Mouse (Mus musculus) forebrain, embryonic 13.5 days (tissue): Measurements from ENCODE around the gene Pla2g16. TPM values are rescaled to one million over a fixed set of nuclear protein-coding genes. Genes with fewer than 3 reads are reported as not detected.
A peak's percentile ranks its signal among the peaks of the same experiment; 100 is the strongest.

ENCODE experiments used
- ATAC-seq: fragments of 200-750 bp; cut with Nextera tagmentation; 2 replicates; pipeline ENCODE4 v1.8.0; 2017
- H3K27ac ChIP-seq: fragments of 300-500 bp; sonication (generic); 2 replicates; pipeline ENCODE4 v1.5.1; 2015; ENCODE audit warnings: inconsistent platforms, mild to moderate bottlenecking, moderate library complexity
- H3K27me3 ChIP-seq: fragments of 300-500 bp; sonication (generic); 2 replicates; pipeline ENCODE4 v1.6.1; 2015; ENCODE audit warnings: mild to moderate bottlenecking, inconsistent platforms
- H3K36me3 ChIP-seq: fragments of 300-500 bp; sonication (generic); 2 replicates; pipeline ENCODE4 v1.6.1; 2015; ENCODE audit warnings: mild to moderate bottlenecking, inconsistent platforms; ENCODE audit not compliant: poor library complexity, severe bottlenecking
- H3K4me1 ChIP-seq: fragments of 300-500 bp; sonication (generic); 2 replicates; pipeline ENCODE4 v1.6.1; 2015; ENCODE audit warnings: inconsistent platforms
- H3K4me2 ChIP-seq: fragments of 300-500 bp; sonication (generic); 2 replicates; pipeline ENCODE4 v1.6.1; 2015; ENCODE audit warnings: inconsistent platforms, mild to moderate bottlenecking, moderate library complexity
- H3K4me3 ChIP-seq: fragments of 300-500 bp; sonication (generic); 2 replicates; pipeline ENCODE4 v1.5.1; 2015; ENCODE audit warnings: mild to moderate bottlenecking, inconsistent platforms
- H3K9ac ChIP-seq: fragments of 300-500 bp; sonication (generic); 2 replicates; pipeline ENCODE4 v1.6.1; 2015; ENCODE audit warnings: mild to moderate bottlenecking, inconsistent platforms
- H3K9me3 ChIP-seq: fragments of 300-500 bp; sonication (generic); replicated peaks from 2 replicates; pipeline ENCODE4 v1.6.1; 2016; ENCODE audit warnings: inconsistent platforms
- WGBS: fragments of 180-500 bp; shearing (Covaris S2); methylation state at CpG from one replicate; pipeline ENCODE4 v1.1.7; 2015; 5-methylcytosine and 5-hydroxymethylcytosine counted together
- polyA plus RNA-seq: library from polyadenylated mRNA; unstranded; fragments of >200 nt; fragmentation: Nextera tagmentation; extraction: Ambion mirVana; gene quantifications from 2 replicates; pipeline ENCODE4 v1.2.1, GENCODE M21; 2015

Gene Pla2g16
- polyA plus RNA-seq, result 5.8 and 6.6 TPM in 2 replicates

DNA sequence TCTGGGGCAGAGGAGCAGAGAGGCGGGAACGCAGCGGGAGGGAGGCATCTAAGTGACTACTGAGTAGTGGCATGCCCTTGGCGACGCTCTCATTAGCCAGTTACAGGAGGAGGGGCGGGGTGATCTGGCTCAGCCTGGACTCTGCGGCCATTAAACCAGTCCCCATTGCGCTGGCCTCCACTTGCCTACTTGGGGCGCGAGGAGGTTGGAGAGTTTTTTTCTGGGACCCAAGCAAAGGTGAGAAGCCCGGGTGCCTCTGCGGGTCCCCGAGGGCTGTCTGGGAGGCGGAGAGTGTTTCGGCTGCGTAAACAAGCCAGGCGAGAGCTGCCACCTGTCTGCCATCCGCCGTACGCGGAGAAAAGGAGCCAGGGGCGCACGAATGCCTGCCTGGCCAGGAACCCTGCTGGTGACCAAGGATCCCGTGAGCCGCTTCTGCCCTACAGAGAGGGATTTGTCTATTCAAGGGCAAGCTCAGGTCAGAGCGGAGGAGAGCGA is at the start of gene Pla2g16:
Pla2g16 (plus strand) TSS at position 132 of the 495 bp plus-strand sequence.
- H3K27me3 ChIP-seq, result peaks cover 12% of the 10 kb centered on the region
- peak within 1 kb of the TSS; percentile 42 for H3K4me3 ChIP-seq
- H3K9ac ChIP-seq, result peak within 1 kb of the TSS; percentile 62
- under 1% methylated on average over 27 of the region's 27 CpGs for WGBS
- ATAC-seq, result peak; percentile 85
- H3K27ac ChIP-seq, result no peak within 1 kb of the TSS
- H3K9me3 ChIP-seq, result no peaks in the 10 kb centered on the region
- peak within 1 kb of the TSS; percentile 70 for H3K4me2 ChIP-seq
- peaks cover 15% of the 10 kb centered on the region for H3K4me1 ChIP-seq
- H3K36me3 ChIP-seq, result no peaks in the 10 kb centered on the region

GRCm38 (mm10) chr19:7508026-7508425 is 49.2 kb upstream of the Pla2g16 start:
- Histone ChIP-seq H3K9ac (no peak overlapping the region), H3K36me3 (peaks cover 16% of the 10 kb centered on the region), H3K27ac (no peak overlapping the region), H3K4me3 (no peak overlapping the region), H3K9me3 (no peaks in the 10 kb centered on the region), H3K4me1 (no peaks in the 10 kb centered on the region), H3K4me2 (no peak overlapping the region), H3K27me3 (no peaks in the 10 kb centered on the region)
- no peak for ATAC-seq
- 75% methylated on average over 4 of the region's 4 CpGs for WGBS

- peaks cover 33% of the 10 kb centered on the region for H3K36me3 ChIP-seq
- H3K4me2 ChIP-seq, result no peak overlapping the region
- H3K9ac ChIP-seq, result no peak overlapping the region
- ATAC-seq, result no peak
- 86% methylated on average over 1 of the region's 1 CpGs for WGBS
- H3K9me3 ChIP-seq, result no peaks in the 10 kb centered on the region
- H3K27me3 ChIP-seq, result no peaks in the 10 kb centered on the region
- no peak overlapping the region for H3K27ac ChIP-seq
- H3K4me3 ChIP-seq, result no peak overlapping the region
- H3K4me1 ChIP-seq, result 0 out of 2 replicates have a peak, but pooled peaks cover 4% of the 10 kb centered on the region
These were observed 40.8 kb upstream of the Pla2g16 start for GRCm38 (mm10) chr19:7516437-7516836.

DNA sequence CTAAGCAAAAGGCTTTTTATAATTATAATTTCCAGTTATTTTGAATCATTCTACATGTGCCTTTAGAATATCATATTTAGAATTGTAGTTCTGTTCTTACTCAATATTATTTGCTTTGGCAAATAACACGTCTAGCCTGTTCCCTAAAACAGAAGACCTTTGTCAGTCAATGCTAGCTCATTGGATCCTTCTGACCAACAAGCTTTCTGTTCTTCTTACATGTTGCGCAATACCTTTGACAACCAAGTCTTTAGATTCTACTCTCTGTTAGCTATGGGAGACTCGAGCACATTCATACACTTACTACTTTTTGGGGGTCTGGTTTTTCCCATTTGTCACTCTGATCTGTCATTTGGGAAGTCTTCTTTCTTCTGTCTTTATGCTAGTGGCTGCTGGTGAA is 35.6 kb upstream of the Pla2g16 start:
- H3K4me3 ChIP-seq, result no peak overlapping the region
- no peaks in the 10 kb centered on the region for H3K9me3 ChIP-seq
- no peak overlapping the region for H3K9ac ChIP-seq
- no peaks in the 10 kb centered on the region for H3K27me3 ChIP-seq
- ATAC-seq, result no peak
- 93% methylated on average over 3 of the region's 3 CpGs for WGBS
- no peak overlapping the region for H3K27ac ChIP-seq
- H3K4me1 ChIP-seq, result 0 out of 2 replicates have a peak, but pooled peaks cover 4% of the 10 kb centered on the region
- peaks cover 59% of the 10 kb centered on the region for H3K36me3 ChIP-seq
- no peak overlapping the region for H3K4me2 ChIP-seq

DNA sequence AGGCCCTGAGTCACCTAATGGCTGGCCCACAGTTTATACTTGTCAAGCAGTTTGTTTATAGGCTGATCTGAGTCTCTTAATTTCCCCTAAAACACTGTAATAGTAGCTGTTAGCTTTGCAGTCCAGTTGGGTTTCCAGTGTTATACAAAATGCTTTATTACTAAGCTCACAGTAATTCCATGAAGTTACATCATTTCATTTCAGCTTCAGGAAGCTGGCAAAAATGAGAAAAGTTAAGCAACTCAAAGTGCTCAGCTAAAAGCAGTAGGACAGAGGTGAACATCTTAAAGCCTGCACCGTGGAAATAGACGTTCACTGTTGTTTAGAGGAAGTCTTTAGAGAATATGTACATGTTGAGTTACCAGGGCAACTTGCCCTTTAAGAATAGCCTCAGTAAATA is 34.4 kb upstream of the Pla2g16 start:
- 99% methylated on average over 2 of the region's 2 CpGs for WGBS
- H3K4me1 ChIP-seq, result 0 out of 2 replicates have a peak, but pooled peaks cover 4% of the 10 kb centered on the region
- H3K4me3 ChIP-seq, result no peak overlapping the region
- H3K9me3 ChIP-seq, result no peaks in the 10 kb centered on the region
- H3K27me3 ChIP-seq, result no peaks in the 10 kb centered on the region
- H3K9ac ChIP-seq, result no peak overlapping the region
- no peak for ATAC-seq
- H3K27ac ChIP-seq, result no peak overlapping the region
- peaks cover 50% of the 10 kb centered on the region for H3K36me3 ChIP-seq
- H3K4me2 ChIP-seq, result no peak overlapping the region

DNA sequence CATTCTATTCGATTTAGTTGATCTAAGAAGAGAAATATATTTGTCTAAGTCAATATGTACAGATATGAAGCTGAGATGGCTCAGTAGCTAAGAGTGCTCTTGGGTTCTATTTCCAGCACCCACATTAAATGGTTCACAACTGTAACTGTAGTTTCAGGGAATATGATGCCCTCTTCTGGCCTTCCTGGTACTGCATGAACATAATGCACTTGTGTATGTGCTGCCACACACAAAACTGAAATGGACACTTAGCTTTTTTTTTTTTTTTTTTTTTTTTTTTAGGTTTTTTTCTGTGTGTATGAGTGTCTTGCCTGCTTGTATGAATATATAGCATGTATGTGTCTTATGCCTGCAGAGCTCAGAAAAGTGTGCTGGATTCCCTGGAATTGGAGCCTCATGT is 34.0 kb upstream of the Pla2g16 start:
- peaks cover 49% of the 10 kb centered on the region for H3K36me3 ChIP-seq
- no peaks in the 10 kb centered on the region for H3K9me3 ChIP-seq
- H3K4me1 ChIP-seq, result 0 out of 2 replicates have a peak, but pooled peaks cover 4% of the 10 kb centered on the region
- no peak for ATAC-seq
- 98% methylated on average over 1 of the region's 1 CpGs for WGBS
- H3K27me3 ChIP-seq, result no peaks in the 10 kb centered on the region
- H3K4me3 ChIP-seq, result no peak overlapping the region
- H3K27ac ChIP-seq, result no peak overlapping the region
- H3K9ac ChIP-seq, result no peak overlapping the region
- H3K4me2 ChIP-seq, result no peak overlapping the region

DNA sequence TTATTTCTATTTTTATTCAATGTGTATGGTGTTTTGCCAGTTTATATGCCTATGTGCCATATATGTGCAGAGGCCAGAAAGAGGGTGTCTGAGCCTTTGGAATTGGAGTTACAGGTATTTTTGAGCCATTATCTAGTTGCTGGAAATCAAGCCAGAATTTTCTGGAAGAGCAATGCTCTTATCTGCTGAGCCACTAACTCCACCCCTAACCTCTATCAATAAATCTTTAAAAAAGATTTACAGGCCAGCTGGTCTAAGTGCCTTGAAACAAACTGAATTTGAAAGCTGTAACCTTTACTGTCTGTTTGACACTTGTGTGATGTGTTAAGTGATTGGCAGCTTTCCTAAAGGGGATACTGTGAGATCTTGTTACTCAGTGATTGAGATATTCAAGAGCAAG is 33.5 kb upstream of the Pla2g16 start:
- Histone ChIP-seq H3K4me1 (0 out of 2 replicates have a peak, but pooled peaks cover 4% of the 10 kb centered on the region), H3K9ac (no peak overlapping the region), H3K36me3 (peaks cover 45% of the 10 kb centered on the region), H3K4me2 (no peak overlapping the region), H3K4me3 (no peak overlapping the region), H3K9me3 (no peaks in the 10 kb centered on the region), H3K27ac (no peak overlapping the region), H3K27me3 (no peaks in the 10 kb centered on the region)
- no peak for ATAC-seq

DNA sequence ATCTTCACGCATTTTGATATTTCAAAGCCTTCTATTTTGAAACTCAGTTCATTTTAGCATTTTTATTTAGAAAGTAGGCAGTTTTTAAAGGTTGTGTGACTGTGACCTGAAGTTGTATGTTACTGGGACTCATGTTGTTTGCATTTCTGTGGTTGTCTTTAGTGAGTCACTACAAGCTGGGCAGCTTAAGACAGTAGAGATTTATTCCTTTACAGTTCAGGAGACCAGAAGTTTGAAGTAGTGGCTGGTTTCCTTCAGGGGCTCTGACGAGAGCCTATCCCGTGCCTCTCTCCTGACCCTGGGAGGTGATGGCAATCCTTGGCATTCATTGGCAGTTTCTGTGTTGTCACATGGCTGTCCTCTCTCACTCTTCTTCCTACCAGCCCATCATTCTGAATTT is 32.4 kb upstream of the Pla2g16 start:
- no peak overlapping the region for H3K4me3 ChIP-seq
- H3K27me3 ChIP-seq, result no peaks in the 10 kb centered on the region
- no peak for ATAC-seq
- H3K4me2 ChIP-seq, result no peak overlapping the region
- H3K9ac ChIP-seq, result no peak overlapping the region
- peaks cover 36% of the 10 kb centered on the region for H3K36me3 ChIP-seq
- H3K9me3 ChIP-seq, result no peaks in the 10 kb centered on the region
- no peak overlapping the region for H3K27ac ChIP-seq
- WGBS, result 89% methylated on average over 3 of the region's 3 CpGs
- H3K4me1 ChIP-seq, result no peaks in the 10 kb centered on the region

DNA sequence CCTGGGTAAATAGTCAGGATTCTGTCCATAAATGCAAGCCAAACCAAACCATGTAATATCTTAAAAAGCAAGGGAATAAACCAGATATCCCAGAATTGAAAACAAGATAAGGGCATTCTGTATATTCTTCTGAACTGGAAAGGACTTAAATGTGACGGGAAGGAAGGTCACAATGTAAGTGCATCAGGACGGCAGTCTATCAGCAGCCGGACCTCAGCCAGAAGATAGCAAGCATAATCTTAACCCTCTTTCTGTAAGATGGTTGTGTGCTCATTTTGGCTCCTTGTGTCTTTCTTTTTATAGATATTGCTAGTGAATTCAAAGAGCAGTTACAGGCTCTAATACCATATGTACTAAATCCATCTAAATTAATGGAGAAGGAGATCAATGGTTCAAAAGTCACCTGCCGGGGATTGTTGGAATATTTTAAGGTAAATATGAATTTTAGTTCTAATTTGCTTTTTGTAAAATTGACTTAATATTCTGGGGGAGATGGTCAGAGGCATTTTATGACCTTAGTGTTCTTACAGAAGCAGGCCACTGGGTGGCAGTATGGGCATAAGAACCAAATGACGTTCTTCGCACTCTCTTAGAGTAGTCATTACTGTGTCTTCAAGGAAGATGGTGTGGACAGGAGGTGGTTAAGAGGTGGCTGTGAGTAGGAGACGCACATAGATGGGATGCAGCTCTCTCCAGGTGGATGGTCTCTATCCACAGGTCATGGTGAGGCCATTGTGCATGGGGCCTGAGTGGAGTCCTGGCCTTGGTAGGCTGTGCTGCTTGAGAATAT is 28.4 kb upstream of the Pla2g16 start:
- Histone ChIP-seq H3K4me3 (no peak overlapping the region), H3K27ac (no peak overlapping the region), H3K9ac (no peak overlapping the region), H3K9me3 (no peaks in the 10 kb centered on the region), H3K4me2 (no peak overlapping the region), H3K27me3 (no peaks in the 10 kb centered on the region), H3K36me3 (peaks cover 40% of the 10 kb centered on the region), H3K4me1 (no peaks in the 10 kb centered on the region; the same call in 1 of the 2 replicates)
- 54% methylated on average over 7 of the region's 7 CpGs for WGBS
- peak; percentile 77 for ATAC-seq

GRCm38 (mm10) chr19:7531906-7532305 is 25.4 kb upstream of the Pla2g16 start:
- Histone ChIP-seq H3K9me3 (no peaks in the 10 kb centered on the region), H3K27me3 (no peaks in the 10 kb centered on the region), H3K9ac (no peak overlapping the region), H3K4me1 (no peaks in the 10 kb centered on the region; the same call in 1 of the 2 replicates), H3K4me2 (no peak overlapping the region), H3K36me3 (peaks cover 38% of the 10 kb centered on the region), H3K4me3 (no peak overlapping the region), H3K27ac (no peak overlapping the region)
- WGBS, result 87% methylated on average over 5 of the region's 5 CpGs
- no peak for ATAC-seq

DNA sequence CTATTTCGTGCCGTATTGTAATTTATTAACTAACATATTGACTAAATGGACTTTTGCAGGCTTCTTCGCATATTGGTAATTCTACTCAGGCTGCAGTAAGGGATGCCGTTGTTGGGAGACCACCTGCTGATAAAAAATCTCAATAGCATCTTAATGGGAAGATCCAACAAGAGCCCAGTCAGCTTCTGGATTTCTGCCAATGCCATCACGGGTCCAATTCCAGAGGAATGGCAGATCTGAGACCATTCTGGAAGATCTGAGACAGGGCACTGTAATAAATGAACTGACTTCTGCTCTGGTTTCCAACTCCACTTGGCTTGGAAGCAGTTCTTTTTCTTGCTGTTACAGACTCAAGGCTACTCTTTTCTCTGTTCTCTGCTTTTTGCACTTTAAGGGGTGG is 23.4 kb upstream of the Pla2g16 start:
- no peak overlapping the region for H3K4me2 ChIP-seq
- H3K27ac ChIP-seq, result no peak overlapping the region
- no peaks in the 10 kb centered on the region for H3K9me3 ChIP-seq
- no peaks in the 10 kb centered on the region; the same call in 1 of the 2 replicates for H3K4me1 ChIP-seq
- 53% methylated on average over 5 of the region's 5 CpGs for WGBS
- no peak overlapping the region for H3K9ac ChIP-seq
- ATAC-seq, result no peak
- H3K36me3 ChIP-seq, result peaks cover 38% of the 10 kb centered on the region
- no peak overlapping the region for H3K4me3 ChIP-seq
- H3K27me3 ChIP-seq, result no peaks in the 10 kb centered on the region

DNA sequence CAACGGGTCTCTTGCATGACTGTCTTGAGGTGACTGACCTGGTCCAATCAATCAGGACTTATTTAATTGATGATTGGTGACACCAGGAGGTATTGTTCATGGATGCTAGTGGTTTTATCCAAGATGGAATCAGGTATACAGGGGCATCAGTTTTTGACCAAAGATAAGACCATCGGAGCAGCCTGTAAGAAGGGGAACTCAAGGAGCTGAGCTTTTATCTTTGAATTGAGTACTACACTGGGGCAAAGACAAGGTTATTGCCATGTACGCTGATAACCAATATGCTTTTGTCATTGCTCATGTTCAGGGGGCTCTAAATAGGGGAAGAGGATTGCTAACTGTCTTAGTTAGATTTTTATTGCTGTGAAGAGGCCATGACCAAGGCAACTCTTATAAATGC is 8.3 kb upstream of the Pla2g16 start:
- ATAC-seq, result no peak
- H3K9ac ChIP-seq, result no peak overlapping the region
- H3K4me1 ChIP-seq, result no peaks in the 10 kb centered on the region
- H3K36me3 ChIP-seq, result no peaks in the 10 kb centered on the region
- H3K9me3 ChIP-seq, result no peaks in the 10 kb centered on the region
- no peaks in the 10 kb centered on the region for H3K27me3 ChIP-seq
- no peak overlapping the region for H3K27ac ChIP-seq
- no peak overlapping the region for H3K4me3 ChIP-seq
- 92% methylated on average over 3 of the region's 3 CpGs for WGBS
- no peak overlapping the region for H3K4me2 ChIP-seq
